Mouse (Mus musculus) lung, adult 2 months (tissue): Measurements from ENCODE around the gene Rapgef6. TPM values are rescaled to one million over a fixed set of nuclear protein-coding genes. Genes with fewer than 3 reads are reported as not detected.

Source experiments
- DNase-seq: peaks from one replicate; pipeline ENCODE4 v3.0.0; 2022
- H3K4me1 ChIP-seq: fragments of 200-500 bp; 2 replicates; pipeline ENCODE4 v1.6.1; 2011; ENCODE audit warnings: low read length; ENCODE audit not compliant: control insufficient read depth, insufficient read depth
- H3K4me3 ChIP-seq: fragments of 200-500 bp; replicated peaks from 2 replicates; pipeline ENCODE3; 2011; ENCODE audit warnings: low read depth, mild to moderate bottlenecking, control low read depth, low read length; ENCODE audit errors: extremely low read depth
- CTCF ChIP-seq: fragments of 200-500 bp; IDR thresholded peaks from 2 replicates; pipeline ENCODE4 v1.5.1; 2011; ENCODE audit warnings: mild to moderate bottlenecking, low read length, control low read depth; ENCODE audit not compliant: insufficient read depth
- POLR2A ChIP-seq: fragments of 200-500 bp; IDR thresholded peaks from 2 replicates; pipeline ENCODE4 v1.6.1; 2011; ENCODE audit warnings: low read depth, mild to moderate bottlenecking, control low read depth, low read length, borderline replicate concordance; ENCODE audit errors: extremely low read depth
- WGBS: fragments of 180-500 bp; shearing (Covaris S2); methylation state at CpG from one replicate; pipeline ENCODE4 v1.1.7; 2018; 5-methylcytosine and 5-hydroxymethylcytosine counted together
- polyA plus RNA-seq: library from polyadenylated mRNA; depleted of rRNA; stranded (reverse); fragments of >200 nt; gene quantifications from 2 replicates; pipeline ENCODE4 v1.2.3, GENCODE M21; 2012

Rapgef6 gene
- polyA plus RNA-seq, 1 experiment: 31.3 TPM

DNA sequence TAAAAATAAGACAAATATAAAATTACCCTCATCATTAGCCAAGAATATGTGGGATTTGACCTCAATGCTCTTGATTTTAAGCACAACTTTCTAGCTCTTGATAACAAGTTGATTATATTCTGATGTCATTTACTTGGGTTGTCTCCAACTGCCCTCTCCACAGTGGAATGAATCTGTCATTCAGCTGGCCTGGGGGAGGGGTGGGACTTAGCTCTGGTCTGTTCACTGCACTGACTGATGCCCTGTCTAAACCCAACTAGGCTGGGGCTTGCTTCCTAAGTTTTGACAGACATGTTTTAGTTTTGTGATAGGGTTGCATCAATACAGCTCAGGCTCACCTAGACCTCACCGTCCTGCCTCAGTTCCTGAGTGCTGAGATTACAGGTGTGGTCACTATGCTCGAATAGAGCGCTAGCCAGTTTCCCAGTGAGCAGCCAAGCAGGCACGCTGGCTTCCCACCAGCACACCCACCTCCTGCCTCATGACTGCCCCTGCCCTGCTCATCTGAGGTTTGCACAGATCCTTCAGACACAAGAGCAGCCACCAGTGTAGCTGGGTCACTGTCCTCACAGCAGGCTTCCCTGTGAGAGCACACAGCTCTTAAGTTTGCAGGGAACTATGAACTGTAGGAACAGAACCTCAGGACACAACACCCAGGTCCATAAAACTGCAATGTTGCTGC lies 201.8 kb downstream of the Rapgef6 start:
- no peak for DNase-seq
- no peak for TF ChIP-seq CTCF
- TF ChIP-seq POLR2A: no peak
- Histone ChIP-seq H3K4me3 (no peak overlapping the region), H3K4me1 (peaks cover 23% of the 10 kb centered on the region)
- WGBS: 64% methylated on average over 4 of the region's 4 CpGs

DNA sequence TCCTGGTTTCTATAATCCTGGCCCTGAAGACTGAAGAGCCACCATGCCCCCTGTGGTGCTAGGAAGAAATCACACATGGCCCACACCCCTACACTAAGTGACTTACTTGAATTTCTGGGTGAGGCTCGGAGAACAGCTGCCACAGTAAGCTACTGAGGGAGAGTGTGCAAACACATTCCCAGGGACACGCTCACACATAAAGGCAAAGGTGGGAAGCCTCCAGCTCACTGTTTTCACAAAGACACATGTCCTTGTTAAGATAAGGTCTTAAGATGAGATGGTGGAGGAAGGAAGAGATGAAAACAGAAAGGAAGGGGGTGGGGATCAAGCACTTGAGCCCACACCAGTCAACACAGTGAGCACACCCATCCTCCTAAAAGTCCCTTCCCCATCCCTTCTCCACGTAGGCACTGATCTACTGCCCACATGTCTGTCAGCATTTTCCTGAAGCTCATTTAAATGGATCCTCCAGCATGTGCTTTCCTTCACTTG lies 204.0 kb downstream of the Rapgef6 start:
- Histone ChIP-seq H3K4me1 (peaks cover 24% of the 10 kb centered on the region), H3K4me3 (no peak overlapping the region)
- 38% methylated on average over 3 of the region's 3 CpGs for WGBS
- TF ChIP-seq CTCF (no peak), POLR2A (no peak)
- no peak for DNase-seq

DNA sequence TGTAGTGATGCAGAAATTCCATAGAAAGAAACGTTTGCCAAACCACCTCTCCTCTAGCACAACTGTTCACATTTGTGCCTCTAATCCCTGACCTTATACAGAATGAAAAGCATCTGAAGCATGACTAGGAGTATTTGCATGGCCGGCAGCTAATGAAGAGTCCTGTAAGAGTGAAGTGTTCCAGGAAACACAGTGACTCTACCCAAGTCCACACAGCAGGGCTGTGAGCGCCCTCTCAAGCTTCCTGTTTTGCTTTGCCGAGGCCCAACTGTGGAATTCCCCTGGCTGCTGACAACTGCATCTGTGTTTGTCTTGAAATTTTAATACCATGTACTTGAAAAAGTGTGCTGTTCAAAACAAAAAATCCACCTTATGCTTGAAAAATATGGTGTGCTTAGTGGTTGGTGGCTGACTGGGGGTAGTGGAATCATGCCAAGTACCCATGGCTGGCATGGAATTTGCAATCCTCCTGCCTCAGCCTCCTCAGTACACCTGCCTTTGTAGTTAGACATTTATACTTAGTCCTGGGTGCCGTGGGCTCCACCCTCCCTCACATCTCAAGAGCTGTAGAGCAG lies 204.8 kb downstream of the Rapgef6 start:
- H3K4me3 ChIP-seq: no peak overlapping the region
- peaks cover 24% of the 10 kb centered on the region for H3K4me1 ChIP-seq
- TF ChIP-seq POLR2A (no peak), CTCF (0 out of 2 replicates have a peak, but pooled peaks have one; percentile 21)
- WGBS: 17% methylated on average over 5 of the region's 5 CpGs
- DNase-seq: peak; percentile 37

DNA sequence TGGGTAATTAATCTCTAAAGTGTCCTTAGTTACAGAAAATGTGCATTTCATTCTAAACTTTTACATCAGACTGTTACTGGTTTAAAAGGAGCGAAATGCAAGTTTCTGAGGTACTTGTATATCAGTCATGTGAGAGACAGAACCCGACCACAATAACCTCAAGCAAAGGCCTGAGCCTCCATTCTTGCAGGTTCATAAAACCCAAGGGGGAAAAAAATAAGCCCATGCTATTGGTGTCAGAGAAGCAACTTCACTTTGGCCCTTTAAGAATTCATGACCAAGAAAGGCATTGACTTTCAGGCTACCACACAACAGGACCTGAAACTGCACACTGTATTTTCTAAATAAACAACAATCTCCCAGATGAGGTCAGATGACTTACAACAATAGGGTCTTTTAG lies 205.7 kb downstream of the Rapgef6 start:
- WGBS: 92% methylated on average over 2 of the region's 2 CpGs
- peaks cover 24% of the 10 kb centered on the region for H3K4me1 ChIP-seq
- DNase-seq: no peak
- TF ChIP-seq CTCF (no peak), POLR2A (no peak)
- H3K4me3 ChIP-seq: no peak overlapping the region

DNA sequence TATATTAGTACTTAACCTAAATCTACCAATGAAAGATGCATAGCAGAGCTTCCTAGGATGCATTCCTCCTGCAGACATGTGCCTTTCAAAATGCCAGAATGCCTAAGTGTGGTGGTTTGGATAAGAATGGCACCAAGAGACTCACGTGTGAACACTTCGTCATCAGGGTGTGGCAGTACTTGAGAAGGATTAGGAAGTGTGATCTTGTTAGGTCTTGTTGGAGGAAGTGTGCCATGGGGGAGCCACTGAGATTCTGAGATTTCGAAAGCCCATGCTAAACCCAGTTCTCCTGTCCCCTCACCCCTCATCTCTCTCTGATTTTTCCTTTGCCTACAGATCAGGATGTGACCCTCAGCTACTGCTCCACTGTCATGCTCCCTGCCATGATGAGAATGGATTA lies 206.7 kb downstream of the Rapgef6 start:
- H3K4me3 ChIP-seq: no peak overlapping the region
- 55% methylated on average over 3 of the region's 3 CpGs for WGBS
- peaks cover 24% of the 10 kb centered on the region for H3K4me1 ChIP-seq
- TF ChIP-seq CTCF: no peak
- TF ChIP-seq POLR2A: no peak
- DNase-seq: no peak

DNA sequence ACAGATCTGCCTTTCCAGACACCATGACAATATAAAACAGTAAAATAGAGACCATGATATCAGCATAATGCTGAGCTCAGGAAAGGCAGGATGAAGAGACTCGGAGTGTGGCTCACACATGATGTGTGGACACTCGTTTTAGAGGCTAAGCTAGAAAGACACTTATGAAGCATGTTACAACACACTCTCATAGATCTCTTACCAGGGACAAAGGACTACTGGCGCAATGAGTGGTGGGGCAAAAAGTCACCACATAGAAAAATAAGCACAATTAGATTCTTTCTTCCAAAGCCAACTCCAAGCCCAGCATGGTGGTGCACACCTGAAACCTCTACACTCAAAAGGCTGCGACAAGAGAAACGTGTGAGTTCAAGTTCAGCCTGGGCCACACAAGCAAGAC lies 208.3 kb downstream of the Rapgef6 start:
- WGBS: 82% methylated on average over 5 of the region's 5 CpGs
- no peak overlapping the region for H3K4me3 ChIP-seq
- peaks cover 23% of the 10 kb centered on the region for H3K4me1 ChIP-seq
- no peak for TF ChIP-seq CTCF
- no peak for TF ChIP-seq POLR2A
- no peak for DNase-seq

DNA sequence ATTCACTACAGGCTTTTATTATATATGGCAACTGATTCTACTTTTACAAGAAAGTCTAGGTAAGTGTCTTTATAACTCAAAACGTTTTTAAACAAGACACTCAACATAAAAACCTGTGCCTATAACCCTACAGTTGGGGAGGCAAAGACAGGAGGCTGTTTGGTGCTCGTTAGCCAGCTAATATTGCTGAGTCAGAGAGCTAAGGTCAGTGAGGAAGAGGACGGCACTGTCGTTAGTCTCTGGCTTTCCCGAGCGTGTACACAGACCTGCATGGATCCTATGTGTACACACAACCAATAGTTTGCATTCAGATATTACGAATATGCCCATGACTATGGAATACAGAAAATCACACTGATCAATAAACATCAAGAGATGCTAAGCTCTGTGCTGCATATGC lies 208.7 kb downstream of the Rapgef6 start:
- no peak for DNase-seq
- Histone ChIP-seq H3K4me3 (no peak overlapping the region), H3K4me1 (peaks cover 23% of the 10 kb centered on the region)
- no peak for TF ChIP-seq POLR2A
- no peak for TF ChIP-seq CTCF
- 86% methylated on average over 7 of the region's 7 CpGs for WGBS

DNA sequence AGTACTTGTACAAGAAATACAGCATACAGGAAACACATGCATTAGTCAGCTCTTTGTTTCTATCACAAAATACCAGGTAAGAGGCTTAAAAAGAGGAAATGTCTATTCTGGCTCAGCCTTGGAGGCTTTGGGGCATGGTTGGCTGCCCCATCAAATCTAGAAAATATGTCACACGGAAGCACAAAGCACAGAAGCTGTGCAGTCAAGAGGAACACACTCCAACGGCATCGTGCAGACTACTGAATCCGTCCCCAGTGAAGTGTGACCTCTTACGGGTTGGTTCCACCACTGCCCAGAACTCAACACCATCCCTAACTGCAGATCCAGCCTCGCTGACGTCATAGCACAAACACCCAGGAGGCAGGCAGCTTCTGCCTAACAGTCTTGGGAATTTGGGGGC lies 210.9 kb downstream of the Rapgef6 start:
- 85% methylated on average over 7 of the region's 7 CpGs for WGBS
- TF ChIP-seq CTCF: no peak
- no peak for TF ChIP-seq POLR2A
- H3K4me3 ChIP-seq: no peak overlapping the region
- no peak for DNase-seq
- peaks cover 9% of the 10 kb centered on the region; the same call in 1 of the 2 replicates for H3K4me1 ChIP-seq

DNA sequence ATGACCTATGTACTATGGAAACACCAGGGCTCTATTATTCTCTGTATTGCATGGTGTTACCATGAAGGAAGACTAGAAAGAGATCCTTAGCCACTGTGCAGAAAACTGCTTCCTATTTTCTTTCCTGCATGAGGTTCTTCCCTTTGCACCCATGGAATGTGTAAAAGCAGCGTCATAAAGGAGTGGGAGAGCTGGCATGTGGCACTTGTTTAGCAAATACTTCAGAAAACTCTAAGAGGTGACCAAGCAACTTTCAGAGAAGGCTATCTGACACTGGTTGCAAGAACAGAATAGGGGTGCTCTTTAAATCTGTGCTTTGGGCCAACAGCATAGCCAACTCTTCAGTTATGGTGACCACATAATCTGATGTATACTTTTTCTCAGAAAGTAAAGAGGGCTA lies 212.5 kb downstream of the Rapgef6 start:
- no peak for DNase-seq
- TF ChIP-seq CTCF (no peak), POLR2A (no peak)
- Histone ChIP-seq H3K4me3 (no peak overlapping the region), H3K4me1 (peaks cover 4% of the 10 kb centered on the region; the same call in 1 of the 2 replicates)
- WGBS: 54% methylated on average over 1 of the region's 1 CpGs

DNA sequence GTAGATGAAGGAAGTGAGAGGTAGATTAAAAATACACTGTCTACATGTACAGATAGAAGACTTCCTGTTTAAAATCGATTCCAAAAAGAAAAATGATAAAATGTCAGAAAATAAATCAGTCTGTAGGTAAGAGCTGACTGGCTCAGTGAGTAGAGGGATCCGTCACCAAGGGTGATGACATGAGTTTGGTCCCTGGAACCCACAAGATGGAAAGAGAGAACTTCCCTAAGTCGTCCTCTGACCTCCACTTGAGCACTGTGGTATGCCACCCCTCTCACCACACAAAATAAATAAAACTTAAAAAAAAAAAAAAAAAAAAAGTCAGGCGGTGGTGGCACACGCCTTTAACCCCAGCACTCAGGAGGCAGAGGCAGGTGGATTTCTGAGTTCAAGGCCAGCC lies 214.3 kb downstream of the Rapgef6 start:
- no peak for TF ChIP-seq CTCF
- TF ChIP-seq POLR2A: no peak
- DNase-seq: no peak
- WGBS: 72% methylated on average over 5 of the region's 5 CpGs
- peaks cover 4% of the 10 kb centered on the region; the same call in 1 of the 2 replicates for H3K4me1 ChIP-seq
- no peak overlapping the region for H3K4me3 ChIP-seq
